Mouse (Mus musculus): ENCODE measurements around the gene Flywch2.

DNA sequence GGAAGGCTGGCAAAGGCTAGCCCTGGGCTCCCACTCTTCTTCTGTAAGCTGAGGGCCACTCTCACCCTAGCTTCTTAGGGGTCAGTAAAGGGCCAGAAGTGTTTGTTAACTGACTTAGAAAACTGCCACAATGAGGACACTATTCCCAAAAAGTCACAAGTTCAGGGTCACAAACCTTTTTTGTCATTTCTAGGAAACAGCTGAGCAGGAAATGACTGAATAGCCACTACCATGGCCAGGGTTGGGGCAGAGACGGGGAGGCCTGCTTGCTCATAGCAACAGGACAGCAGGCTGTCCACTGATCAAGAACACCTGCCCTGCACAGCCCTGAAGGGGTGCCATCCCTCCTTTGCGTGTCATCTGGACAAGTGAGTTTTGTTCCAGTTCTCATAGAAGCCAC lies 8.7 kb downstream of the Flywch2 start:
- TF ChIP-seq TAL1 (IDR thresholded peaks at IDR 0.05; ENCODE audit: low read length) (no peak), GATA1 (IDR thresholded peaks at IDR 0.05; ENCODE audit: low read length) (no peak)
